Mouse (Mus musculus) liver, postnatal 0 days (tissue): ENCODE results near the gene Dglucy.
A peak's percentile ranks its signal among the peaks of the same experiment; 100 is the strongest.

Experiments
- CTCF ChIP-seq: sonication (generic); IDR thresholded peaks from 2 replicates; pipeline ENCODE4 v1.5.1; 2016; ENCODE audit warnings: antibody characterized with exemption, low read depth
- EP300 ChIP-seq: IDR thresholded peaks from 2 replicates; pipeline ENCODE4 v1.6.1; 2016; ENCODE audit warnings: antibody characterized with exemption, low read depth, mild to moderate bottlenecking

DNA sequence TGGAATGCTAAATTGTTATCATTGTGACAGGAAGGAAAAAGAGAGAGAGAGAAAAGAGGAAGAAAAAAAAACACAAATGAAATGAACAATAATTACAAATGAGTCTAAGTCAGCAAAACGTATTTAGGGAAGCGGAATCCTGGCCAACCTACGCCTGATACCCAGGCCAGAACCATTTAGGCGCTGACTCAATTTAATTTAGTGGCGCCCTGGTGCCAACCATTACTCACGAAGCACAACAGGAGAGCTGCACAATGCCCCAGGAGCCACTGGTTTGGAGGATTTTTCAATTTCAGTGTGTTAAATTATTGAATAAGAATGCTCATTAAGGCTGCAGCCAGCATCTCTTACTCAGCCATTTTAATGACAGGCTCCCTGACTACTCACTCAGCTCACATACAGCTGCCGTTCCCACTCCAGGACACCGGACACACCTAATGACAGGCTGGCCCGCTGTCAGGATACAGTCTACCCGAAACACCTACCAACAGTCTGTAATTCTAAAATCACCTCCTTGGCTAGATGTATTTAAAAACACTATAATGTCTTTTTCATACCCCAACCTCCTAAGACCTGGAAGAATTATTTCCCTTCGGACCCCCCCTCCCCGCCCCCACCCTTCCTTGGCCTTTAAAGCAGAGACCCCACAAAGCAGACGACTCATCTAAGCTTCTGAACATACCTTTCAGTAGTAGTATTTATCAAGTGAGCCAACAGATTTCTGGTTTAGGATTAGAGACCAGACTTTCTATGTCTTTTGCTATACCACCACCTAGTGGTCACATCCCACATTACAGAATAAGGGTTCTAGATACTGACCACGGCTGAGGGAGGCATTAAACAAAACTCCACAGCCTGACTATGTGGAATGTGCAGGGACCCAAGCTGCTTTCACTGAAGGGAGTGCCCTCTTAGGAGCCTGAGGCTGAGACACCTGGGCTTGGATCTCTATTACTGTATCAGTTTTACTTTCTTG is 147.1 kb downstream of the Dglucy start:
- TF ChIP-seq CTCF: peak; percentile 83
- TF ChIP-seq EP300: no peak
